Mouse (Mus musculus) naive thymus-derived CD4-positive, alpha-beta T cell, adult 5 months (primary cell): ENCODE data around the gene Vmn1r189. TPM values are rescaled to one million over a fixed set of nuclear protein-coding genes. Genes with fewer than 3 reads are reported as not detected.

Source experiments
- polyA plus RNA-seq: library from polyadenylated mRNA; unstranded; fragments of 100-300 nt; shearing (Covaris generic); gene quantifications from one replicate; pipeline ENCODE4 v1.2.1, GENCODE M21; 2017

Gene Vmn1r189
- polyA plus RNA-seq: not detected

GRCm38 (mm10) chr13:22105724-22106123 is at the start of gene Vmn1r189:
TSS of gene Vmn1r189 (minus strand) at chr13:22105824.

GRCm38 (mm10) chr13:22084140-22084539 is 21.5 kb downstream of the Vmn1r189 start, which contains the start of gene Vmn1r188:
TSS of gene Vmn1r188 (plus strand) at chr13:22084440.

Other genes with a start within 250 kb of the Vmn1r189 start
- gene Zfp184, start 160.7 kb downstream of the Vmn1r189 start, polyA plus RNA-seq: 0.66 TPM
- gene Pom121l2, start 124.6 kb downstream of the Vmn1r189 start, polyA plus RNA-seq: not detected
- 0.34 TPM for gene Prss16, start 96.1 kb downstream of the Vmn1r189 start, polyA plus RNA-seq
- gene Hist1h2ah, start 70.3 kb downstream of the Vmn1r189 start, polyA plus RNA-seq: not detected
- gene Hist1h2bk, start 70.0 kb downstream of the Vmn1r189 start, polyA plus RNA-seq: not detected
- 10.6 TPM for gene Hist1h4i, start 64.5 kb downstream of the Vmn1r189 start, polyA plus RNA-seq
- not detected for gene Hist1h2ag, start 62.9 kb downstream of the Vmn1r189 start, polyA plus RNA-seq
- 2.5 TPM for gene Hist1h2bj, start 62.6 kb downstream of the Vmn1r189 start, polyA plus RNA-seq
- not detected for gene Vmn1r188, start 21.4 kb downstream of the Vmn1r189 start, polyA plus RNA-seq
- gene Vmn1r191, start 78.1 kb upstream of the Vmn1r189 start, polyA plus RNA-seq: not detected
- not detected for gene Vmn1r192, start 85.3 kb upstream of the Vmn1r189 start, polyA plus RNA-seq
- gene Vmn1r193, start 117.3 kb upstream of the Vmn1r189 start, polyA plus RNA-seq: not detected
- gene Vmn1r194, start 138.4 kb upstream of the Vmn1r189 start, polyA plus RNA-seq: not detected
- gene Vmn1r195, start 164.7 kb upstream of the Vmn1r189 start, polyA plus RNA-seq: not detected
- not detected for gene Vmn1r196, start 184.1 kb upstream of the Vmn1r189 start, polyA plus RNA-seq
- gene Vmn1r197, start 218.8 kb upstream of the Vmn1r189 start, polyA plus RNA-seq: not detected
- not detected for gene Vmn1r198, start 244.5 kb upstream of the Vmn1r189 start, polyA plus RNA-seq